ENCODE assay signal across 21 mouse cellular contexts in the genomic region with DNA sequence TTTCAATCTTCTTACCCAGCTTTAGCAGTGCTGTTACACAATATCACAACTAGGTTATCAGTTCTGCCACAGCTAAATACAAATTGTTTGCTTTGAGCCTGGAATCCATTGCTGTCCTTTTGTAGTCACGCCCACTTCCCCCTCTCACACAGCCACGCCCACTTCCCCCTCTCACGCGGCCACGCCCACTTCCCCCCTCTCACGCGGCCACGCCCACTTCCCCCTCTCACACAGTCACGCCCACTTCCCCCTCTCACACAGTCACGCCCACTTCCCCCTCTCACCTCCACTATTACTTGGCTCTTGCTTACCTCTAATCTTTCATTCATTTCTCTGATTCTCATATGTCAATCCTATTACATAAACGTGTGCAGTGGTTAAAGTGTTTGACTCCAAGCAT. TPM values are rescaled to one million over a fixed set of nuclear protein-coding genes. Genes with fewer than 3 reads are reported as not detected.
DNase-seq lines count a peak whose midpoint lies in the region; ATAC-seq and TF ChIP-seq lines count a peak whose summit lies in the region.
"Had no signal": no experiment of that assay in that cellular context is flagged by ENCODE, and none has a peak within 500 bp of the region (broad histone marks: within the 10 kb centered on the region; RNA-seq: fewer than 3 reads in every experiment).

No protein-coding gene starts in this region.

- intact Hi-C loops in gastrocnemius, adult 2 months (cut with DNase I) = no loop called here

- peak; percentile 89 for DNase-seq in heart, adult 11 months
- no peak for DNase-seq in heart, embryonic 10.5 days (ENCODE audit: low spot score)
- peak; percentile 19 for DNase-seq in thymus, postnatal 14 days
- DNase-seq in thymus, adult 18-20 months = no peak
- no peak for DNase-seq in layer of hippocampus, postnatal 25 days (ENCODE audit: extremely low spot score in 1 of 2, low spot score in 1 of 2)
- DNase-seq in cerebellum, adult 11 months = no peak
- no peak for DNase-seq in gastrocnemius, adult 2 months
- DNase-seq: cerebellum, adult 9-11 months; lung, adult 2 months; lung, postnatal 4 days had no signal

- no peaks in the 10 kb centered on the region for H3K9me3 ChIP-seq in heart, embryonic 10.5 days
- H3K9me3 ChIP-seq: hindbrain, embryonic 10.5 days; intestine, embryonic 15.5 days; kidney, embryonic 15.5 days; limb, embryonic 12.5 days; neural tube, embryonic 12.5 days had no signal

- ATAC-seq in hematopoietic stem cell, adult 5-6 weeks (replicated peaks in 1 of 2; ENCODE audit: insufficient read depth in 1 of 2, low FRiP score in 2 of 2, low TSS enrichment in 1 of 2, low read depth in 1 of 2, poor library complexity in 2 of 2, severe bottlenecking in 2 of 2) = peak; percentile 27 to 32; a peak in 1 of 4 replicates
- ATAC-seq: forebrain, embryonic 14.5 days; intestine, embryonic 15.5 days; midbrain, embryonic 16.5 days had no signal

- 49% methylated on average over 11 of the region's 11 CpGs for WGBS in heart, embryonic 10.5 days

- peaks cover 36% of the 10 kb centered on the region for H3K36me3 ChIP-seq in heart, embryonic 10.5 days
- H3K36me3 ChIP-seq: hindbrain, embryonic 10.5 days; intestine, embryonic 15.5 days; kidney, embryonic 15.5 days; neural tube, embryonic 12.5 days had no signal

- H3K27ac ChIP-seq in heart, embryonic 10.5 days = no peak overlapping the region
- H3K27ac ChIP-seq in gastrocnemius, adult 2 months = no peak overlapping the region
- H3K27ac ChIP-seq: hindbrain, embryonic 10.5 days; intestine, embryonic 15.5 days; kidney, embryonic 15.5 days; layer of hippocampus, adult 2 months; left cerebral cortex, adult 2 months; limb, embryonic 12.5 days; neural tube, embryonic 12.5 days had no signal

- TF ChIP-seq CTCF in gastrocnemius, adult 2 months (IDR thresholded peaks at IDR 0.05) = no peak

- H3K4me1 ChIP-seq in heart, embryonic 10.5 days = 0 out of 2 replicates have a peak, but pooled peaks cover 3% of the 10 kb centered on the region
- H3K4me1 ChIP-seq: hindbrain, embryonic 10.5 days; intestine, embryonic 15.5 days; kidney, embryonic 15.5 days; limb, embryonic 12.5 days; neural tube, embryonic 12.5 days had no signal

- H3K4me3 ChIP-seq in heart, embryonic 10.5 days = no peak overlapping the region
- H3K4me3 ChIP-seq in gastrocnemius, adult 2 months = no peak overlapping the region
- H3K4me3 ChIP-seq: hindbrain, embryonic 10.5 days; intestine, embryonic 15.5 days; kidney, embryonic 15.5 days; layer of hippocampus, adult 2 months; left cerebral cortex, adult 2 months; limb, embryonic 12.5 days; neural tube, embryonic 12.5 days had no signal

- H3K27me3 ChIP-seq in heart, embryonic 10.5 days (ENCODE audit: insufficient read depth, poor library complexity, severe bottlenecking) = no peaks in the 10 kb centered on the region
- H3K27me3 ChIP-seq: intestine, embryonic 15.5 days; limb, embryonic 12.5 days had no signal

RNA-seq across cellular contexts. Expression of a gene that starts 15.8 kb away (rescaled TPM):
- 10.3 and 16.7 TPM in 2 replicates for polyA plus RNA-seq in heart, embryonic 10.5 days (2016; fragmentation: Nextera tagmentation; extraction: Ambion mirVana)
- not detected in 2 replicates for total RNA-seq in hematopoietic stem cell, adult 5-6 weeks (2017)
- total RNA-seq in layer of hippocampus, postnatal 25 days (2021) = not detected
- total RNA-seq in gastrocnemius, adult 2 months (2021) = under 1 TPM in 1 of 2 experiments, not detected in 1; 0.08 TPM
- total RNA-seq: gastrocnemius, adult 18-20 months; layer of hippocampus, adult 2 months; left cerebral cortex, adult 2 months had no signal
- polyA plus RNA-seq: forebrain, embryonic 14.5 days; hindbrain, embryonic 10.5 days; midbrain, embryonic 16.5 days had no signal

Comparison
In these comparisons a context has a peak if more than half of its experiments do, and no peak if none do; other contexts are left out.
1. DNase-seq: peak in heart, adult 11 months (single experiment) and thymus, postnatal 14 days (single experiment); none in heart, embryonic 10.5 days (single experiment), thymus, adult 18-20 months (0 of 2), layer of hippocampus, postnatal 25 days (0 of 2), cerebellum, adult 11 months (single experiment) and gastrocnemius, adult 2 months (single experiment).